Comparison of ENCODE assay signal across 8 mouse cellular contexts in the genomic region with DNA sequence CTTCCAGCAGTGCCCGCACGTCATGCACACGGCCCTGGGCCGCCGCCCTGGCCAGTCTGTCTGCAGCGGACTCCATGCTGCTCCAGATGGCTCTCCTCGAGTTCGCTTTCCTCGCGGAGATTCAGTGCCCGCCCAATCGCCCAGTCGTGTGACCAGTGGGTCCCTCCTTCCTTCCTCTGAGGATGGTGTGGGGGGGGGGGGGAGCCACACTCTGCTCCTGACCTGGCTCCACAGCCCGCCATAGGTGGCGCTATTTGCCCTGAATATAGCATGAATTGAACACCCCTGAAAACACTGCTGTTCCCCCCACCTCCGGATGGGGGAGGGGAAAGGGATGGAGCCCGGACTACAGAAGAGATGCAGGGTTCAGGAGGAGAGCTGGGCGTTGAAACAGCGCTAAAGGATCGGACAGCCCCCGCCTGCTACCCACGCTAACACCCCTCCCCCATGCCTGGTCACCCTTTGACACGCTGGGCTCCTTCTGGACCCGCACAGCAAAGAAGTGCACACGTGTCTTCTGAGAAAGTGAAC. TPM values are rescaled to one million over a fixed set of nuclear protein-coding genes. Genes with fewer than 3 reads are reported as not detected.
A peak's percentile ranks its signal among the peaks of the same experiment; 100 is the strongest.
DNase-seq lines count a peak whose midpoint lies in the region; ATAC-seq lines count a peak whose summit lies in the region.

No protein-coding gene starts in this region.

- H3K27ac ChIP-seq in embryonic facial prominence, embryonic 14.5 days (replicated peaks; ENCODE audit: low read depth, low read length), result no peak overlapping the region
- H3K27ac ChIP-seq in stomach, embryonic 15.5 days, result no peak overlapping the region

- intact Hi-C loops in left cerebral cortex, postnatal 4 days (cut with DNase I), result no loop called here

- 1% methylated on average over 21 of the region's 25 CpGs for WGBS in embryonic facial prominence, embryonic 14.5 days
- 2% methylated on average over 25 of the region's 25 CpGs for WGBS in stomach, embryonic 15.5 days

- ATAC-seq in embryonic facial prominence, embryonic 14.5 days (ENCODE audit: low read depth), result 0 out of 2 replicates have a peak, but pooled peaks have one; percentile 37
- ATAC-seq in stomach, embryonic 15.5 days (ENCODE audit: insufficient read depth, low FRiP score, low read depth), result peak; percentile 31; the same call in 1 of the 2 replicates

- H3K9me3 ChIP-seq in embryonic facial prominence, embryonic 14.5 days (ENCODE audit: control insufficient read depth, low read length), result no peaks in the 10 kb centered on the region
- no peaks in the 10 kb centered on the region for H3K9me3 ChIP-seq in stomach, embryonic 15.5 days

- no peaks in the 10 kb centered on the region for H3K36me3 ChIP-seq in embryonic facial prominence, embryonic 14.5 days (ENCODE audit: control insufficient read depth, insufficient read depth, low read length)
- H3K36me3 ChIP-seq in stomach, embryonic 15.5 days, result no peaks in the 10 kb centered on the region

- DNase-seq in left cerebral cortex, postnatal 4 days, result peak; percentile 50
- DNase-seq in left cerebral cortex, adult 18-20 months (ENCODE audit: low spot score in 2 of 2), result no peak
- DNase-seq in embryonic facial prominence, embryonic 14.5 days (ENCODE audit: low spot score), result no peak
- DNase-seq in induced T-regulatory cell, adult 2 months (ENCODE audit: low read depth), result peak; percentile 72
- peak; percentile 47 for DNase-seq in lung, postnatal 36 days
- no peak for DNase-seq in thymus, postnatal 36 days
- no peak for DNase-seq in thymus, postnatal 25 days

- peaks cover 88% of the 10 kb centered on the region for H3K27me3 ChIP-seq in embryonic facial prominence, embryonic 14.5 days (replicated peaks; ENCODE audit: control insufficient read depth, insufficient read depth, low read length)
- H3K27me3 ChIP-seq in stomach, embryonic 15.5 days (replicated peaks), result peaks cover 63% of the 10 kb centered on the region

- H3K4me1 ChIP-seq in embryonic facial prominence, embryonic 14.5 days (ENCODE audit: control insufficient read depth, insufficient read depth, low read length), result no peaks in the 10 kb centered on the region
- H3K4me1 ChIP-seq in stomach, embryonic 15.5 days, result peaks cover 3% of the 10 kb centered on the region; the same call in 1 of the 2 replicates

- H3K9ac ChIP-seq in embryonic facial prominence, embryonic 14.5 days (ENCODE audit: low read depth, low read length), result no peak overlapping the region
- H3K9ac ChIP-seq in stomach, embryonic 15.5 days, result no peak overlapping the region

- H3K4me3 ChIP-seq in embryonic facial prominence, embryonic 14.5 days (ENCODE audit: low read depth, low read length), result no peak overlapping the region
- no peak overlapping the region for H3K4me3 ChIP-seq in stomach, embryonic 15.5 days (replicated peaks)

- H3K4me2 ChIP-seq in embryonic facial prominence, embryonic 14.5 days (ENCODE audit: low read depth, low read length), result no peak overlapping the region
- H3K4me2 ChIP-seq in stomach, embryonic 15.5 days, result peak overlapping the region; percentile 21; the same call in 1 of the 2 replicates

RNA-seq across cellular contexts. Expression of a gene that starts 12.4 kb away (rescaled TPM):
- under 1 TPM; 0.44 to 0.54 TPM for total RNA-seq in left cerebral cortex, postnatal 4 days (2021)
- total RNA-seq in left cerebral cortex, adult 18-20 months (2021), result 1 to 10 TPM in 1 of 2 experiments, not detected in 1; 1.2 TPM
- polyA plus RNA-seq in embryonic facial prominence, embryonic 14.5 days (2014; fragmentation: Nextera tagmentation; extraction: Ambion mirVana), result not detected in 2 replicates
- not detected in 2 replicates for polyA plus RNA-seq in stomach, embryonic 15.5 days (2015; fragmentation: Nextera tagmentation; extraction: Ambion mirVana)

RNA-seq across cellular contexts. Expression of a gene that starts 28.7 kb away (rescaled TPM):
- 1 to 10 TPM; 1.3 TPM for total RNA-seq in left cerebral cortex, postnatal 4 days (2021)
- 1 to 10 TPM; 1.2 to 1.6 TPM for total RNA-seq in left cerebral cortex, adult 18-20 months (2021)
- polyA plus RNA-seq in embryonic facial prominence, embryonic 14.5 days (2014; fragmentation: Nextera tagmentation; extraction: Ambion mirVana), result 2.5 and 3.2 TPM in 2 replicates
- polyA plus RNA-seq in stomach, embryonic 15.5 days (2015; fragmentation: Nextera tagmentation; extraction: Ambion mirVana), result 10.1 and 12.9 TPM in 2 replicates

Comparison
In these comparisons a context has a peak if more than half of its experiments do, and no peak if none do; other contexts are left out.
1. DNase-seq: peak in left cerebral cortex, postnatal 4 days (single experiment), induced T-regulatory cell, adult 2 months (single experiment) and lung, postnatal 36 days (single experiment); none in left cerebral cortex, adult 18-20 months (0 of 2), embryonic facial prominence, embryonic 14.5 days (single experiment), thymus, postnatal 36 days (0 of 2) and thymus, postnatal 25 days (single experiment).